Mouse (Mus musculus): ENCODE data around the gene Ucp3. TPM values are rescaled to one million over a fixed set of nuclear protein-coding genes. Genes with fewer than 3 reads are reported as not detected.

The Ucp3 gene
- polyA plus RNA-seq, 1 experiment from 2014 or later, result not detected

DNA sequence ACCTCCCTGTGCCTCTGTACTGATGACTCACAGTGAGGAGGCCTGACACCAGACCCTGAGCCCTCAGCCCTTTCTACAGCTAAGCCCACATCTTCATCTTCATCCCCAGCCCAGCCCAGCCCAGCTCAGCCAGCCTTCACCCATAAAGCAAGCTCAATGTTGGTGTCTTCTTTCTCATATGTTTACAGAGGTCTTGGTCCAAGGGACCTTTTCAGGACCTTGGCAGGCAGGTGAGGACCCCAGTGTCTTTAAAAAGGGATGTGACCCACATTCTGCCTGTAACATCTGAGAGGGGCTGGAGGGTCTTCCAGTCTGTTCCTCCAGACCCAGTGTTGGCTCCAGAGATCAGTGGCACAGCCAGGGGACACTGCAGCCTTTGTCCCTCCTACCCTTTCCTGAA lies 26.7 kb downstream of the Ucp3 start:
- Histone ChIP-seq H3K9ac (ENCODE audit: low read length) (no peak overlapping the region), H3K4me3 (ENCODE audit: low read depth, low read length) (no peak overlapping the region), H3K9me3 (ENCODE audit: control insufficient read depth, low read length) (no peaks in the 10 kb centered on the region), H3K4me1 (replicated peaks; ENCODE audit: control insufficient read depth, insufficient read depth, low read length) (peaks cover 20% of the 10 kb centered on the region), H3K27ac (ENCODE audit: low read depth) (no peak overlapping the region), H3K36me3 (ENCODE audit: control insufficient read depth, insufficient read depth, low read length) (peaks cover 26% of the 10 kb centered on the region), H3K4me2 (ENCODE audit: low read length) (no peak overlapping the region), H3K27me3 (replicated peaks; ENCODE audit: control insufficient read depth, insufficient read depth, low read length) (no peaks in the 10 kb centered on the region)
- no peak for DNase-seq (ENCODE audit: low spot score)
- no peak for ATAC-seq (replicated peaks; ENCODE audit: low FRiP score, low TSS enrichment, low read depth)

DNA sequence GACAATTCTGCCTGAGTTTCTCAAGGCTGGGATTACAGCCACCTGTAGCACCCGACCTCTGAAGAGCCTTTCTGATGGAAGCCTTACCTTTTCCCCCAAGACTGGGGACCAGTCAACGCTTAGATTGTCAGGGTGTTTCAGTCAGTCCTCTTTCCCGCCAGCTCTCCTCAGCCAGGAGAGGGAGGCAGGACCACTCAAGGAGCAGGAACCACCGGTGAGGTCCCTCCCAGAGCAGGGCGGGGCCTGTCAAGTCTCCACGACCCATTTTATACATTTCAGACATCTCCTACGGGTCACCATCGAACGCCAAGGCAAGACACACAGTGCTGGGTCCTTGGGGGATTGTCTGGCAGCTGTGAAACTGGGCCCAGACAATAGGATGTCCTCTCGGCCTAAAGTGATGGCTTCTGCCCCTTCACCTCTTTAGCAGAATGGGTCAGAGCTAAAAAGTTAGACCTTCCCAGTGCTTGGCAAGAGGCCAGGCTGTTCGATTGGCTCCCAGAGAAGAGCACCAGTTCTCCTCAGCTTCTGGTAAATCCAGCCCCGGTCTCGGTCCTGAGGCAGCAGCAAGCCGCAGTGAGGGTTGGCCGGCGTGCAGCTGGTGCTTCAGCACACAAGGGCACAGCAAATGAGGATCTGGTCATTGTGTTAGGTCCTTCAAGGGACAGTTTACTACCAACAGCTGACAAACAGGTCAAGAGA lies 27.6 kb downstream of the Ucp3 start:
- no peak overlapping the region for H3K27ac ChIP-seq (ENCODE audit: low read depth)
- no peak for ATAC-seq (replicated peaks; ENCODE audit: low FRiP score, low TSS enrichment, low read depth)
- H3K9me3 ChIP-seq (ENCODE audit: control insufficient read depth, low read length), result no peaks in the 10 kb centered on the region
- H3K9ac ChIP-seq (ENCODE audit: low read length), result no peak overlapping the region
- H3K4me3 ChIP-seq (ENCODE audit: low read depth, low read length), result no peak overlapping the region
- no peaks in the 10 kb centered on the region for H3K27me3 ChIP-seq (replicated peaks; ENCODE audit: control insufficient read depth, insufficient read depth, low read length)
- no peak for DNase-seq (ENCODE audit: low spot score)
- WGBS, result 72% methylated on average over 16 of the region's 16 CpGs
- peaks cover 26% of the 10 kb centered on the region for H3K36me3 ChIP-seq (ENCODE audit: control insufficient read depth, insufficient read depth, low read length)
- no peak overlapping the region for H3K4me2 ChIP-seq (ENCODE audit: low read length)
- H3K4me1 ChIP-seq (replicated peaks; ENCODE audit: control insufficient read depth, insufficient read depth, low read length), result peaks cover 12% of the 10 kb centered on the region

GRCm38 (mm10) chr7:100501027-100501843 lies 28.4 kb downstream of the Ucp3 start:
- Histone ChIP-seq H3K4me1 (replicated peaks; ENCODE audit: control insufficient read depth, insufficient read depth, low read length) (peaks cover 4% of the 10 kb centered on the region), H3K4me2 (ENCODE audit: low read length) (no peak overlapping the region), H3K36me3 (ENCODE audit: control insufficient read depth, insufficient read depth, low read length) (peaks cover 26% of the 10 kb centered on the region), H3K27me3 (replicated peaks; ENCODE audit: control insufficient read depth, insufficient read depth, low read length) (no peaks in the 10 kb centered on the region), H3K9ac (ENCODE audit: low read length) (no peak overlapping the region), H3K27ac (ENCODE audit: low read depth) (no peak overlapping the region), H3K4me3 (ENCODE audit: low read depth, low read length) (no peak overlapping the region), H3K9me3 (ENCODE audit: control insufficient read depth, low read length) (no peaks in the 10 kb centered on the region)
- DNase-seq (ENCODE audit: low spot score) (no peak), ATAC-seq (replicated peaks; ENCODE audit: low FRiP score, low TSS enrichment, low read depth) (no peak)
- 72% methylated on average over 6 of the region's 6 CpGs for WGBS

GRCm38 (mm10) chr7:100501844-100502373 lies 29.1 kb downstream of the Ucp3 start:
- WGBS, result 58% methylated on average over 2 of the region's 2 CpGs
- Histone ChIP-seq H3K9ac (ENCODE audit: low read length) (no peak overlapping the region), H3K4me3 (ENCODE audit: low read depth, low read length) (no peak overlapping the region), H3K4me2 (ENCODE audit: low read length) (no peak overlapping the region), H3K27me3 (replicated peaks; ENCODE audit: control insufficient read depth, insufficient read depth, low read length) (no peaks in the 10 kb centered on the region), H3K9me3 (ENCODE audit: control insufficient read depth, low read length) (no peaks in the 10 kb centered on the region), H3K36me3 (ENCODE audit: control insufficient read depth, insufficient read depth, low read length) (peaks cover 23% of the 10 kb centered on the region), H3K4me1 (replicated peaks; ENCODE audit: control insufficient read depth, insufficient read depth, low read length) (no peaks in the 10 kb centered on the region), H3K27ac (ENCODE audit: low read depth) (no peak overlapping the region)
- ATAC-seq (replicated peaks; ENCODE audit: low FRiP score, low TSS enrichment, low read depth) (no peak), DNase-seq (ENCODE audit: low spot score) (no peak)

- Histone ChIP-seq H3K9ac (ENCODE audit: low read length) (no peak overlapping the region), H3K27ac (ENCODE audit: low read depth) (no peak overlapping the region), H3K36me3 (ENCODE audit: control insufficient read depth, insufficient read depth, low read length) (peaks cover 18% of the 10 kb centered on the region), H3K27me3 (replicated peaks; ENCODE audit: control insufficient read depth, insufficient read depth, low read length) (no peaks in the 10 kb centered on the region), H3K4me3 (ENCODE audit: low read depth, low read length) (no peak overlapping the region), H3K4me2 (ENCODE audit: low read length) (no peak overlapping the region), H3K9me3 (ENCODE audit: control insufficient read depth, low read length) (no peaks in the 10 kb centered on the region), H3K4me1 (replicated peaks; ENCODE audit: control insufficient read depth, insufficient read depth, low read length) (no peaks in the 10 kb centered on the region)
- DNase-seq (ENCODE audit: low spot score) (no peak), ATAC-seq (replicated peaks; ENCODE audit: low FRiP score, low TSS enrichment, low read depth) (no peak)
- WGBS, result 79% methylated on average over 7 of the region's 7 CpGs
These were observed 29.7 kb downstream of the Ucp3 start for GRCm38 (mm10) chr7:100502374-100502922.

- no peak overlapping the region for H3K27ac ChIP-seq (ENCODE audit: low read depth)
- no peak overlapping the region for H3K4me2 ChIP-seq (ENCODE audit: low read length)
- ATAC-seq (replicated peaks; ENCODE audit: low FRiP score, low TSS enrichment, low read depth) (no peak), DNase-seq (ENCODE audit: low spot score) (no peak)
- no peaks in the 10 kb centered on the region for H3K4me1 ChIP-seq (replicated peaks; ENCODE audit: control insufficient read depth, insufficient read depth, low read length)
- peaks cover 12% of the 10 kb centered on the region for H3K36me3 ChIP-seq (ENCODE audit: control insufficient read depth, insufficient read depth, low read length)
- no peak overlapping the region for H3K9ac ChIP-seq (ENCODE audit: low read length)
- H3K9me3 ChIP-seq (ENCODE audit: control insufficient read depth, low read length), result no peaks in the 10 kb centered on the region
- H3K4me3 ChIP-seq (ENCODE audit: low read depth, low read length), result no peak overlapping the region
- 87% methylated on average over 5 of the region's 5 CpGs for WGBS
- no peaks in the 10 kb centered on the region for H3K27me3 ChIP-seq (replicated peaks; ENCODE audit: control insufficient read depth, insufficient read depth, low read length)
These were observed 30.3 kb downstream of the Ucp3 start for GRCm38 (mm10) chr7:100503076-100503475.

GRCm38 (mm10) chr7:100504740-100505487 lies 32.1 kb downstream of the Ucp3 start:
- Histone ChIP-seq H3K27ac (ENCODE audit: low read depth) (no peak overlapping the region), H3K4me1 (replicated peaks; ENCODE audit: control insufficient read depth, insufficient read depth, low read length) (no peaks in the 10 kb centered on the region), H3K4me3 (ENCODE audit: low read depth, low read length) (no peak overlapping the region), H3K27me3 (replicated peaks; ENCODE audit: control insufficient read depth, insufficient read depth, low read length) (no peaks in the 10 kb centered on the region), H3K36me3 (ENCODE audit: control insufficient read depth, insufficient read depth, low read length) (no peaks in the 10 kb centered on the region), H3K4me2 (ENCODE audit: low read length) (no peak overlapping the region), H3K9ac (ENCODE audit: low read length) (no peak overlapping the region), H3K9me3 (ENCODE audit: control insufficient read depth, low read length) (no peaks in the 10 kb centered on the region)
- ATAC-seq (replicated peaks; ENCODE audit: low FRiP score, low TSS enrichment, low read depth) (no peak), DNase-seq (ENCODE audit: low spot score) (no peak)
- WGBS, result 78% methylated on average over 13 of the region's 13 CpGs

DNA sequence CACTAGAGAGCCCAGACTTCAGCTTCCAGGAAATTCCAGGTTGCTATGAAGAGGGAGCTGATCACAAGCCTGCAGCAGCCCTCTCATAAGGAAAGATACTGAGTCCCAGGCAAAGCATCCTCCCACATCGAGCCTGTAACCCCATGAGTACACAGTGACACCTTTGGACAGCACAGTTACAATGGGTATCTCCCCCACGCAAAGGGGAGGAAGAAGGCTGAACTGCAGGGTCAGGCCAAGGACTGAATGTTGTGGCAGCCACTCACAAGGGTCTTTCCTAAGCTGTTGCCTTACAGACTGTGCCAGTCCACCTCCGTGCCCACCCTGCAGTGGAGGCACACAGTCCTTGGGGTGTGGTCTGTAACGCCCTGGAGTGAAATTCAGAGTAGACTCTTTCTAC lies 33.7 kb downstream of the Ucp3 start:
- whole genome bisulfite sequencing, result 70% methylated on average over 4 of the region's 4 CpGs
- Histone ChIP-seq H3K4me2 (ENCODE audit: low read length) (no peak overlapping the region), H3K9me3 (ENCODE audit: control insufficient read depth, low read length) (no peaks in the 10 kb centered on the region), H3K36me3 (ENCODE audit: control insufficient read depth, insufficient read depth, low read length) (no peaks in the 10 kb centered on the region), H3K4me1 (replicated peaks; ENCODE audit: control insufficient read depth, insufficient read depth, low read length) (no peaks in the 10 kb centered on the region), H3K4me3 (ENCODE audit: low read depth, low read length) (no peak overlapping the region), H3K9ac (ENCODE audit: low read length) (no peak overlapping the region), H3K27me3 (replicated peaks; ENCODE audit: control insufficient read depth, insufficient read depth, low read length) (no peaks in the 10 kb centered on the region), H3K27ac (ENCODE audit: low read depth) (no peak overlapping the region)
- no peak for DNase-seq (ENCODE audit: low spot score)
- no peak for ATAC-seq (replicated peaks; ENCODE audit: low FRiP score, low TSS enrichment, low read depth)

Measured in intestine, embryonic 14.5 days (tissue).